In the genomic region with DNA sequence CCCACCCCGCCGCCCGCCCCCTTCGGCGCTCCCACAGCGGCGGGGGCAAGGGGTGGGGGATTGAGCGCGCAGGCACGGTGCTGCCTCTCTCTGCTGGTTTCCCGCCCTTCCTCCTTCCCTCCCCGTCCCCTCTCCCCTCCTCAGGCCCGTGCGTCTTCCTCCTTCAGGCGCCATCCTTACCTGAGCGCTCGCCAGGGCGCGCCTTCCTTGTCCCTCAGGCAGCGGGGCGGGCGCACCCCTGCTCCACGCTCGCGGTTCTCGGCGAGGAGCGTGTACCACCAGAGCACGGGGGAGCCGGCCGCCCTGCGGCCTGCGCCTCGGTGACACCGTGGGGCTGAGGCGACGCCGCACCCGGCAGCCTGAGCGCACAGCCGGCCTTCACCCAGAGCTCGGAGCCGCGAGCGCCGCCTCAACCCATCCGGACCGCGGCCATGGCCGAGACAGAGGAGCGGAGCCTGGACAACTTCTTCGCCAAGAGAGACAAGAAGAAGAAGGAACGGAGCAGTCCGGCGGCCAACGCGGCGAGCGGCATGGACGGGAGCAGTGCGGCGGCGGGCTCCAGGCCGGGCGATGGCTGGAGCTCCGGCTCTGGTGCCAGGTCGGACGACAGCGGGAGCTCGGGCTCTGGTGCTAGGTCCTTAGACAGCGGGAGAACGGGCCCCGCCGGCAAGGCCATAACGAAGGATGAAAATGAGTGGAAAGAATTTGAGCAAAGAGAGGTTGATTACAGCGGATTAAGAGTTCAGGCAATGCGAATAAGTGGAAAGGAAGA, we compare ENCODE assay signal across 10 mouse cellular contexts. TPM values are rescaled to one million over a fixed set of nuclear protein-coding genes. Genes with fewer than 3 reads are reported as not detected.
DNase-seq lines count a peak whose midpoint lies in the region; ATAC-seq and TF ChIP-seq lines count a peak whose summit lies in the region.
"Had no signal": no experiment of that assay in that cellular context is flagged by ENCODE, and none has a peak within 500 bp of the region (broad histone marks: within the 10 kb centered on the region; RNA-seq: fewer than 3 reads in every experiment).

No protein-coding gene starts in this region.

- no peak overlapping the region for H3K4me3 ChIP-seq in lung, embryonic 14.5 days (ENCODE audit: low read depth, low read length)
- H3K4me3 ChIP-seq in forebrain, embryonic 14.5 days (ENCODE audit: low read depth, low read length) = no peak overlapping the region
- no peak overlapping the region for H3K4me3 ChIP-seq in liver, embryonic 16.5 days (ENCODE audit: low read depth, low read length)

- H3K9me3 ChIP-seq in lung, embryonic 14.5 days (ENCODE audit: low read depth, low read length) = peaks cover 10% of the 10 kb centered on the region; the same call in 1 of the 2 replicates
- peaks cover 14% of the 10 kb centered on the region for H3K9me3 ChIP-seq in forebrain, embryonic 14.5 days (replicated peaks; ENCODE audit: control insufficient read depth, low read length)
- peaks cover 2% of the 10 kb centered on the region; the same call in 1 of the 2 replicates for H3K9me3 ChIP-seq in liver, embryonic 16.5 days (replicated peaks; ENCODE audit: control insufficient read depth, low read length)

- no peaks in the 10 kb centered on the region for H3K4me1 ChIP-seq in lung, embryonic 14.5 days (ENCODE audit: insufficient read depth)
- no peaks in the 10 kb centered on the region for H3K4me1 ChIP-seq in forebrain, embryonic 14.5 days (ENCODE audit: control insufficient read depth, insufficient read depth, low read length)
- H3K4me1 ChIP-seq in liver, embryonic 16.5 days (ENCODE audit: control insufficient read depth, low read depth, low read length) = no peaks in the 10 kb centered on the region

- H3K9ac ChIP-seq in lung, embryonic 14.5 days = no peak overlapping the region
- no peak overlapping the region for H3K9ac ChIP-seq in forebrain, embryonic 14.5 days (ENCODE audit: low read length)
- H3K9ac ChIP-seq in liver, embryonic 16.5 days (ENCODE audit: low read depth, low read length) = no peak overlapping the region

- ATAC-seq in lung, embryonic 14.5 days (ENCODE audit: insufficient read depth) = no peak
- no peak for ATAC-seq in forebrain, embryonic 14.5 days
- 0 out of 2 replicates have a peak, but pooled peaks have one; percentile 19 for ATAC-seq in liver, embryonic 16.5 days (ENCODE audit: low read depth)
- ATAC-seq: activated CD4-positive, CD25-positive, alpha-beta regulatory T cell, adult 4 months had no signal

- no peak for TF ChIP-seq CTCF in lung, embryonic 14.5 days (IDR thresholded peaks at IDR 0.05; ENCODE audit: low read depth)

- H3K27me3 ChIP-seq in lung, embryonic 14.5 days (ENCODE audit: insufficient read depth, low read length) = peaks cover 7% of the 10 kb centered on the region; the same call in 1 of the 2 replicates
- no peaks in the 10 kb centered on the region for H3K27me3 ChIP-seq in forebrain, embryonic 14.5 days (replicated peaks; ENCODE audit: control insufficient read depth, insufficient read depth, low read length)
- H3K27me3 ChIP-seq in liver, embryonic 16.5 days (ENCODE audit: control insufficient read depth, insufficient read depth, low read depth, low read length) = no peaks in the 10 kb centered on the region; the same call in none of the 2 replicates

- H3K27ac ChIP-seq in lung, embryonic 14.5 days (ENCODE audit: low read depth) = no peak overlapping the region
- no peak overlapping the region for H3K27ac ChIP-seq in forebrain, embryonic 14.5 days (ENCODE audit: low read depth, low read length)
- H3K27ac ChIP-seq in liver, embryonic 16.5 days (ENCODE audit: low read length) = no peak overlapping the region

- no peaks in the 10 kb centered on the region for H3K36me3 ChIP-seq in lung, embryonic 14.5 days (ENCODE audit: insufficient read depth)
- H3K36me3 ChIP-seq in forebrain, embryonic 14.5 days (ENCODE audit: control insufficient read depth, insufficient read depth, low read length) = no peaks in the 10 kb centered on the region
- H3K36me3 ChIP-seq in liver, embryonic 16.5 days (ENCODE audit: control insufficient read depth, insufficient read depth) = no peaks in the 10 kb centered on the region

- WGBS in lung, embryonic 14.5 days = 6% methylated on average over 74 of the region's 77 CpGs
- WGBS in forebrain, embryonic 14.5 days = 11% methylated on average over 76 of the region's 77 CpGs
- 9% methylated on average over 73 of the region's 77 CpGs for WGBS in liver, embryonic 16.5 days (ENCODE audit: insufficient replicate concordance)

- DNase-seq in lung, embryonic 14.5 days = no peak
- DNase-seq in lung, postnatal 14 days = no peak
- DNase-seq in forebrain, embryonic 14.5 days (ENCODE audit: low spot score) = peak; percentile 0
- DNase-seq in yolk sac, embryonic 10.5 days (ENCODE audit: low spot score) = peak; percentile 40
- no peak for DNase-seq in thymus, postnatal 14 days
- no peak for DNase-seq in layer of hippocampus, adult 18-20 months (ENCODE audit: low spot score in 2 of 2)
- DNase-seq in kidney, adult 18-20 months = no peak
- DNase-seq: gastrocnemius, postnatal 25 days had no signal

- H3K4me2 ChIP-seq in lung, embryonic 14.5 days = peak overlapping the region; percentile 38; the same call in 1 of the 2 replicates
- no peak overlapping the region for H3K4me2 ChIP-seq in forebrain, embryonic 14.5 days (ENCODE audit: low read length)
- H3K4me2 ChIP-seq in liver, embryonic 16.5 days (ENCODE audit: low read depth, low read length) = peak overlapping the region; percentile 17; the same call in 1 of the 2 replicates

RNA-seq across cellular contexts. Expression of a gene that starts 23.1 kb away (rescaled TPM):
- polyA plus RNA-seq in lung, embryonic 14.5 days (2014; fragmentation: Nextera tagmentation; extraction: Ambion mirVana) = not detected in 2 replicates
- polyA plus RNA-seq in forebrain, embryonic 14.5 days (2014; fragmentation: Nextera tagmentation; extraction: Ambion mirVana) = not detected in 2 replicates
- not detected in 2 replicates for polyA plus RNA-seq in liver, embryonic 16.5 days (2015; fragmentation: Nextera tagmentation; extraction: Ambion mirVana)
- not detected for total RNA-seq in layer of hippocampus, adult 18-20 months (2021)
- total RNA-seq: gastrocnemius, postnatal 25 days had no signal

RNA-seq across cellular contexts. Expression of a gene that starts 39.3 kb away (rescaled TPM):
- not detected in 2 replicates for polyA plus RNA-seq in lung, embryonic 14.5 days (2014; fragmentation: Nextera tagmentation; extraction: Ambion mirVana)
- polyA plus RNA-seq in forebrain, embryonic 14.5 days (2014; fragmentation: Nextera tagmentation; extraction: Ambion mirVana) = not detected in 2 replicates
- not detected in 2 replicates for polyA plus RNA-seq in liver, embryonic 16.5 days (2015; fragmentation: Nextera tagmentation; extraction: Ambion mirVana)
- total RNA-seq in layer of hippocampus, adult 18-20 months (2021) = not detected
- total RNA-seq: gastrocnemius, postnatal 25 days had no signal

Comparison
In these comparisons a context has a peak if more than half of its experiments do, and no peak if none do; other contexts are left out.
1. DNase-seq: peak in forebrain, embryonic 14.5 days (single experiment) and yolk sac, embryonic 10.5 days (single experiment); none in lung, embryonic 14.5 days (single experiment), lung, postnatal 14 days (single experiment), thymus, postnatal 14 days (single experiment), layer of hippocampus, adult 18-20 months (0 of 2) and kidney, adult 18-20 months (single experiment).